Mouse (Mus musculus): ENCODE measurements around the gene Phldb3. TPM values are rescaled to one million over a fixed set of nuclear protein-coding genes. Genes with fewer than 3 reads are reported as not detected.

Phldb3 gene
- polyA plus RNA-seq, 1 experiment = 4.1 TPM

DNA sequence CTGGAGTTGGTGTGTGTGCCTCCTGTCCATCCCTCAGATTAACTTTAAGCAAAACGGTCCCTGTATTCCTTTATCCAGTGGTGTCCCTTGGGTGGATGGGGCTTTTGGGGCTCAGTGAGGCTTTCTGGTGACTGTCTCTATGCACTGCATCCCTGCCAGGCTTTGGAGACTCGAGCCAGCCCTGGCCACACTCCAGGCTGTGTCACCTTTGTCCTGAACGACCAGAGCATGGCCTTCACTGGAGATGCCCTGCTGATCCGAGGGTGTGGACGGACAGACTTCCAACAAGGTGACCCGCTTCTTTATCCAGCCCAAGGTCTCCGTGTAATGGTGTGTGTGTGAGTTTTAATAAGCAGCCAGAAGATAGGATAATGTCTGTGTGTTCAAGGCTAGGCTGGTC lies 4.5 kb upstream of the Phldb3 start:
- Histone ChIP-seq H3K4me3 (ENCODE audit: insufficient read depth, poor library complexity, severe bottlenecking) (no peak overlapping the region), H3K79me2 (ENCODE audit: control insufficient read depth, insufficient read depth) (no peaks in the 10 kb centered on the region), H3K36me3 (ENCODE audit: control insufficient read depth, insufficient read depth) (no peaks in the 10 kb centered on the region), H3K79me3 (ENCODE audit: low read depth) (no peaks in the 10 kb centered on the region), H3ac (ENCODE audit: control insufficient read depth, insufficient read length, low read depth) (no peak overlapping the region), H3K27me3 (ENCODE audit: control insufficient read depth, insufficient read depth, insufficient read length) (no peaks in the 10 kb centered on the region)
- TF ChIP-seq CTCF (IDR thresholded peaks at IDR 0.05; ENCODE audit: control insufficient read depth, insufficient read depth, insufficient read length) (no peak), MYOD1 (IDR thresholded peaks at IDR 0.05; ENCODE audit: control insufficient read depth, insufficient read length, low read depth) (no peak), MYOG (IDR thresholded peaks at IDR 0.05; ENCODE audit: control insufficient read depth, extremely low read depth, insufficient read length) (no peak), FOSL1 (IDR thresholded peaks at IDR 0.05; ENCODE audit: insufficient read depth, low read length, poor library complexity, severe bottlenecking) (no peak), MAX (IDR thresholded peaks at IDR 0.05) (no peak), CEBPB (IDR thresholded peaks at IDR 0.05; ENCODE audit: low read depth) (no peak), USF1 (IDR thresholded peaks at IDR 0.05; ENCODE audit: low read depth) (no peak)

DNA sequence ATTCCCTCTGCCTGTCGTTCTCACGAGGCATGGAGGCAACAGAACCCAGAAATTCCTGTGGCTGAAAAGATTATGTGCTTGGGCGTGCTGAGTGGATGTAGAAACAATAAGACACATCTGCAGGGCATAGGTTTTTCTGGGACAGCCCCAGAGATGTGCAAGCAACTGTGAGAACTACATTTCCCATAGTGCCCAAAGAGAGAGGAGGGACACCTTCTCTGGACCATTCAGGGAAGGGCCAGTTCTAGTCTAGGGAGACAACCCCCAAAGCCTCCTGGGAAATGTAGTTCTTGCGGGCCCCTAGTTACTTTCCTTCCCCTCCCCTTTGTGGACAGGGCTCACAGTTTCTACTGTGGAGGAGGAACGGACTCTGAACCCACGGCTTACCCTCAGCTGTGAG lies 2.5 kb upstream of the Phldb3 start:
- Histone ChIP-seq H3K4me3 (ENCODE audit: insufficient read depth, poor library complexity, severe bottlenecking) (no peak overlapping the region), H3K79me3 (ENCODE audit: low read depth) (no peaks in the 10 kb centered on the region), H3K36me3 (ENCODE audit: control insufficient read depth, insufficient read depth) (no peaks in the 10 kb centered on the region), H3ac (ENCODE audit: control insufficient read depth, insufficient read length, low read depth) (no peak overlapping the region), H3K79me2 (ENCODE audit: control insufficient read depth, insufficient read depth) (no peaks in the 10 kb centered on the region), H3K27me3 (ENCODE audit: control insufficient read depth, insufficient read depth, insufficient read length) (no peaks in the 10 kb centered on the region)
- no peak for TF ChIP-seq USF1 (IDR thresholded peaks at IDR 0.05; ENCODE audit: low read depth)

DNA sequence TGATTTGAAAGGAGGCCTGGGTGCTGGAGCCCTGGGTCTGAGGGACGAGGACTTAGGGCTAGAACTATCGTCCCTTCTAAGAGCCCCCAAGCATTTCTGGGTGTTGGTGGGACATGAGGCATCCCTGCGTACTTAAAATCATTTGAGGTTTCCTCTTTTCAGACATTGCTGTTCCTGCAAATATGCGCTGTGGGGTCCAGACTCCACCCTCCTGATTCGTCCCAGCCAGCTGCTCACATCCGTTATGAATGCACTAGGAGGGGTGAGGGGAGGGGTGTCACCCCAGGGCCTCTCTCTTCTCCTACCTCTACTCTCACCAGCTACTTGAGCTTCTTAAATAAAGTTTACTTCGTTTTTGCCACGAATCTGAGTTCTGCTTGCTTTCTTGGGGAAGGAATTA lies 2.0 kb upstream of the Phldb3 start:
- no peak overlapping the region for H3K4me3 ChIP-seq (ENCODE audit: insufficient read depth, poor library complexity, severe bottlenecking)
- H3K79me3 ChIP-seq (ENCODE audit: low read depth) = no peaks in the 10 kb centered on the region
- peak; percentile 52 for TF ChIP-seq MYOD1 (IDR thresholded peaks at IDR 0.05; ENCODE audit: control insufficient read depth, insufficient read length, low read depth)
- no peak for TF ChIP-seq CEBPB (IDR thresholded peaks at IDR 0.05; ENCODE audit: low read depth)
- no peaks in the 10 kb centered on the region for H3K27me3 ChIP-seq (ENCODE audit: control insufficient read depth, insufficient read depth, insufficient read length)
- no peak overlapping the region for H3ac ChIP-seq (ENCODE audit: control insufficient read depth, insufficient read length, low read depth)
- no peaks in the 10 kb centered on the region for H3K36me3 ChIP-seq (ENCODE audit: control insufficient read depth, insufficient read depth)
- H3K79me2 ChIP-seq (ENCODE audit: control insufficient read depth, insufficient read depth) = no peaks in the 10 kb centered on the region

DNA sequence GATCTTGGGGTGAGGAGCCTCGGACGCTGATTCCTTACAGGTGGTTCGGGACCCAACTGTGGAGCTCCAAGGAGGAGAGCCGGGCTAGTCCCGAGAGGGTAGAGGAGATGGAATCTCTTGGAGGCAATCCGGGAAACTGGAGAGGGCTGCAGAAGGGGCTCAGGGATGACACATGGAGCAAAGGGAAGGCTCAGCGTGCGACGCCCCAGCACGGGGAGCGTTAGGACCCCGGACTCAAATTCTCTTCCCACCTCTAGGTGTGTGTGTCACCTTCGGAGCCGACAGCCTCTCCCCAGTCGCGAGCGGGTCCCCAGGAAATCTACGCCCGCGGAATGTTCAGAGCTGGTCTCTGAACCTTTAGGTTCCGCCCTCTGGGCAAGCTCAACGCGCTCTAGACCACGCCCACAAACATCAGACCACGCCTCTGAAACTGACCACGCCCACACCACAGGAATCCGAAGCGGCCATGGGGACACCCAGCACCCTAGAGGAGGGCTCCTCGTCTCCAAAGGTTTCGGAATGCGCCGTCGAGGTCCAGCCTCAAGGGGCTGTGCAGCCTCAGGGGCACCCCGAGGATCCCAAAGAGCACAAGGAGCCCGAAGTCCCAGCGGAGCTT lies 424 bp downstream of the Phldb3 start:
- H3K79me2 ChIP-seq (ENCODE audit: control insufficient read depth, insufficient read depth) = no peaks in the 10 kb centered on the region
- H3K79me3 ChIP-seq (ENCODE audit: low read depth) = no peaks in the 10 kb centered on the region
- TF ChIP-seq CTCF (IDR thresholded peaks at IDR 0.05; ENCODE audit: control insufficient read depth, insufficient read depth, insufficient read length) (no peak), USF1 (IDR thresholded peaks at IDR 0.05; ENCODE audit: low read depth) (no peak), CEBPB (IDR thresholded peaks at IDR 0.05; ENCODE audit: low read depth) (no peak), FOSL1 (IDR thresholded peaks at IDR 0.05; ENCODE audit: insufficient read depth, low read length, poor library complexity, severe bottlenecking) (no peak), MYOD1 (IDR thresholded peaks at IDR 0.05; ENCODE audit: control insufficient read depth, insufficient read length, low read depth) (no peak), MAX (IDR thresholded peaks at IDR 0.05) (no peak), MYOG (IDR thresholded peaks at IDR 0.05; ENCODE audit: control insufficient read depth, extremely low read depth, insufficient read length) (no peak)
- H3K27me3 ChIP-seq (ENCODE audit: control insufficient read depth, insufficient read depth, insufficient read length) = no peaks in the 10 kb centered on the region
- no peaks in the 10 kb centered on the region for H3K36me3 ChIP-seq (ENCODE audit: control insufficient read depth, insufficient read depth)
- H3ac ChIP-seq (ENCODE audit: control insufficient read depth, insufficient read length, low read depth) = peak overlapping the region; percentile 68
- H3K4me3 ChIP-seq (ENCODE audit: insufficient read depth, poor library complexity, severe bottlenecking) = peak overlapping the region; percentile 25

GRCm38 (mm10) chr7:24611709-24612108 lies 1.1 kb downstream of the Phldb3 start:
- H3K79me3 ChIP-seq (ENCODE audit: low read depth) = no peaks in the 10 kb centered on the region
- TF ChIP-seq CTCF (IDR thresholded peaks at IDR 0.05; ENCODE audit: control insufficient read depth, insufficient read depth, insufficient read length) (no peak), MAX (IDR thresholded peaks at IDR 0.05) (no peak), MYOG (IDR thresholded peaks at IDR 0.05; ENCODE audit: control insufficient read depth, extremely low read depth, insufficient read length) (no peak), FOSL1 (IDR thresholded peaks at IDR 0.05; ENCODE audit: insufficient read depth, low read length, poor library complexity, severe bottlenecking) (no peak), MYOD1 (IDR thresholded peaks at IDR 0.05; ENCODE audit: control insufficient read depth, insufficient read length, low read depth) (no peak), USF1 (IDR thresholded peaks at IDR 0.05; ENCODE audit: low read depth) (no peak), CEBPB (IDR thresholded peaks at IDR 0.05; ENCODE audit: low read depth) (no peak)
- no peaks in the 10 kb centered on the region for H3K36me3 ChIP-seq (ENCODE audit: control insufficient read depth, insufficient read depth)
- H3ac ChIP-seq (ENCODE audit: control insufficient read depth, insufficient read length, low read depth) = peak overlapping the region; percentile 68
- H3K27me3 ChIP-seq (ENCODE audit: control insufficient read depth, insufficient read depth, insufficient read length) = no peaks in the 10 kb centered on the region
- no peaks in the 10 kb centered on the region for H3K79me2 ChIP-seq (ENCODE audit: control insufficient read depth, insufficient read depth)
- H3K4me3 ChIP-seq (ENCODE audit: insufficient read depth, poor library complexity, severe bottlenecking) = peak overlapping the region; percentile 21

- no peak overlapping the region for H3ac ChIP-seq (ENCODE audit: control insufficient read depth, insufficient read length, low read depth)
- no peaks in the 10 kb centered on the region for H3K27me3 ChIP-seq (ENCODE audit: control insufficient read depth, insufficient read depth, insufficient read length)
- no peak for TF ChIP-seq CEBPB (IDR thresholded peaks at IDR 0.05; ENCODE audit: low read depth)
- TF ChIP-seq USF1 (IDR thresholded peaks at IDR 0.05; ENCODE audit: low read depth) = no peak
- no peak for TF ChIP-seq FOSL1 (IDR thresholded peaks at IDR 0.05; ENCODE audit: insufficient read depth, low read length, poor library complexity, severe bottlenecking)
- no peak overlapping the region for H3K4me3 ChIP-seq (ENCODE audit: insufficient read depth, poor library complexity, severe bottlenecking)
- H3K79me2 ChIP-seq (ENCODE audit: control insufficient read depth, insufficient read depth) = no peaks in the 10 kb centered on the region
- H3K79me3 ChIP-seq (ENCODE audit: low read depth) = no peaks in the 10 kb centered on the region
- peaks cover 4% of the 10 kb centered on the region for H3K36me3 ChIP-seq (ENCODE audit: control insufficient read depth, insufficient read depth)
These were observed 1.8 kb downstream of the Phldb3 start for GRCm38 (mm10) chr7:24612308-24612910.

All from C2C12 (cell line).